Mouse (Mus musculus): ENCODE data around the gene Matn3. TPM values are rescaled to one million over a fixed set of nuclear protein-coding genes. Genes with fewer than 3 reads are reported as not detected.
"Not testable (repeated sequence)": the region's sequence is repeated elsewhere in the genome, so short reads cannot be mapped to it uniquely, and the experiment has no call there.

Gene Matn3
- total RNA-seq, 4 experiments from 2014 or later: 0.12 TPM; not detected in 3

- no peak for DNase-seq (ENCODE audit: low spot score in 2 of 2)
Observed at GRCm38 (mm10) chr12:8935349-8935748, 12.4 kb upstream of the Matn3 start.

GRCm38 (mm10) chr12:8936210-8936609 lies 11.5 kb upstream of the Matn3 start:
- DNase-seq (ENCODE audit: low spot score in 2 of 2): not testable (repeated sequence)

DNA sequence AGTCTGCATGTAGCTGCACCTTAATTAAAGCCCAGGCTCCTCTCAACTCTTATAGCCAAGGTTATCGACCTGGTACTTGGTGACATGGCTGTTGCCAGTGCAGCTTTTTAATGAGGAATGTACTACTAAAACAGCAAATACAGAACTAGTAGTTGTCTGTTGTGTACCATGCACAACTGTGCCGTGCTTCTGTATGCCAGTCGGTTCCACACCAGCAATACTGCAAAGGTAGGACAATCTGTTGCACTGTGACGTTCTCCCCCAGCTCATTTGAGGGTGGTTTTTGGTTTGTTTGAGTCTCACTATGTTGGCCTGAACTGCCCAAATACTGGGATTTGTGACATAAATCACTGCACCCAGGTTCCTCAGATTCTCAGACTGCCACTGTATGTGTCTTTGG lies 8.2 kb upstream of the Matn3 start:
- DNase-seq (ENCODE audit: low spot score in 2 of 2): no peak

DNA sequence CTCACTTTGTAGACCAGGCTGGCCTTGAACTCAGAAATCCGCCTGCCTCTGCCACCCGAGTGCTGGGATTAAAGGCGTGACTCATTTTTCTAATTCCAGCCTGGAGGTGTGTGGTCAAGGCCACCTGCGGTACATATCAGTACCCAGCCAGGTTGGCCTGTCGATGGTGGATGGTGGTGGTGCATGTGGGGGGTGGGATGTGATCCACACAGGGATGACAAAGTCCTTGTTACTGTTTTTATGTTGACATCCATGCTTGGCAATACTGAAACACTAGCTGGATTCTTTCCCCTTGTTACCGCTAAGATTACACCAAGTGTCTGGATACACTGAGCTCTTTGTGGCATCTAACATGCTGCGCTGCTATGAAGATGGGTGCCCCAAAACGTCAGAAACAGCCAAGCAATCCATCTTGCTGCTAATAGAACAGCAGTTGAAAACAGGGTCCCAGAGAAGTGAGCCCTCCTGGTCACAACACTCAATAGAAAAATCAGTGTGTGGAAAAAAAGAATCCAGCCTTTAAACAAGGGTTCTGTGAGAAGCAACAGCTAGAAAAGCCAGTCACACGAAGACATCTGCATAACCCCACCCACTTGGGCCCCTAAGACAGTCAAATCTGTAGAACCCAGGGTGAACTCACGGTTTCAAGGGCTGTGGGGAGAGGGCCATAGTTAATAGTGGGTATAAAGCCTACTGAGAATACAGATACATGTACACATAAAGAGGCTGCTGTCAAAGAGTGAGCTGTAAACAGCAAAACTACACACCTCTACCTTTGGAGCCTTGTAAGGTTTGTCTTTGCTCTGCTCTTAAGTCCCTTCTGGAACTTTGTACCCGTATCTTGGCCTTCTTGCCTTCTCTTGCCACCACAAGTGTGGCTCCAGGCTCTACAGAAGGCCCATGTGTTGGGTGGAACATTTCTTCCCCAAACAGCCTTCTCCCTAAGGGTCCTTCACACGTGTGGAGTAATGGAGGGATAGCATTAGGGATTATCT lies 7.4 kb upstream of the Matn3 start:
- DNase-seq (ENCODE audit: low spot score in 2 of 2): no peak

GRCm38 (mm10) chr12:8941131-8941615 lies 6.6 kb upstream of the Matn3 start:
- DNase-seq (ENCODE audit: low spot score in 2 of 2): no peak

- DNase-seq (ENCODE audit: low spot score in 2 of 2): no peak
Observed at GRCm38 (mm10) chr12:8941699-8942392, 5.9 kb upstream of the Matn3 start.

DNA sequence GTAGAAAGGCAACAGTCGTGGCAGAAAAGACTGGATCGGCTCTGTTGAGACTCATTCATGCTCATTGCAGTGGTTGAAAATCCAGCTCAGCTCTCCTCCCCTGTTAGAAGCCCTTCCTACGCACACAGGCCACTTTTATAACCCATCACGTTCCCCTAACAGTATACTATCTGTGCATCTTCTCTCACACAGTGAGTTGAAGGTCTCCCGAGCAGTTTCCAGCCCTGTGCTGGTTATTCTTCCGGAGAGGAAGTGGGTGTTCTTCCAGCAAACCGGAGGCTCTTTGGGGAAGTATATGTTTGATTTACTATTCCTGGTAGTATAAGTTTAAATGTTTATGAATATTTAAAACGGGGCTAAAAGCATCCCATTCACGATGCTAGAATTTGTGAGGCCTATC lies 566 bp upstream of the Matn3 start:
- DNase-seq (ENCODE audit: low spot score in 2 of 2): no peak

- DNase-seq (ENCODE audit: low spot score in 2 of 2): no peak
Observed at GRCm38 (mm10) chr12:8953136-8953535, 5.4 kb downstream of the Matn3 start.

DNA sequence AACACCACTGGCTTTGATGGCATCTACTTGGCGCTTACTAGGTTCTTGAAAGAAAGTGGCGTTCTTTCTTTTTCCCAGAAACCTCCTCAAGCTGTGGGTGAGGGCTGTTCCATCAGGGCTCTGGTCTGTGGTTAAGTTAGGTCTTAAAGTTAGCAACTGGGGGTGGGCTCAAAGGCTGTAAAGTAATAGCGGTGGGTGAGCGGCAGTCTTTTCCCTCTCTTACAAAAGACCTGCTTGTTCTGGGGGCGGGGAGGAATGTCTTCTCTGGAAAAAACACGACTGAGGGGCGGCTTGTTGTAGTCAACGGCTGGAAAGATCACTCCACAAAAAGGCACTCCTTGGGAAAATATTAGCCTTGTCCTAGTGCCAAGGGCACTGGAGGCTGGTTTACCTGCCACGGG lies 6.4 kb downstream of the Matn3 start:
- DNase-seq (ENCODE audit: low spot score in 2 of 2): no peak

DNA sequence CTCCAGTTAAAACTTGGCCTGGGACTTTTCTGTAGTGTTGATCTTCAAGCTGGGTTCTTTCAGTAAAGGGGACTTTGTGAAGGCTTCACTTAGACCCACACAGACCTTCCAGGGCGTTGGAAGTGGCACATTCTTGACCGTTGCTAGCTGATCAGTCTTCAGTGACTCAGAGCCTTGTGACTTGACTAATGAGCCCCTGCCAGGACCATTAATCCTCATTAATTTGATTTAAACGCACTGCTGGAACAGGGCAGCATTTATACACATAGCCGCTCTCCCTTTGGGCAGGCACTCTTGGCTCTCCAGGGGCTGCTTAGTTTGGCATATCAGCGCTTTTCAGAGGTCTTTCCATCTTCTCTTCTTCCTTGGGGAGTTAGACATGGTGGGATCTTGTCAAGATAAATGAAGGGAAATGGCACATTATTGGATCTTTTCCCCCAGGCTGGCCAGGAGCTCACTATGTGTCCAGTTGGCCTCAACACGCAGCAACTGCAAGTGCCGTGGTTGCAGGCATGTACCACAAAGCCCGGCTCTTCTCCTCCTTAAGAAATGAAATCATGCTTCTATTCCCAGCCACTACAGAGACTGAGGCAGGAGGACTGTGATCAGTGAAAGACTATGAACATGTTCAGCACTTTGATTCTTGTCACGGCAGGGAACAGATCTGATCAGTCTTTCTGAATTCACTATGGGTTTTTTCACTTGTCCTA lies 14.0 kb downstream of the Matn3 start:
- no peak for DNase-seq (ENCODE audit: low spot score in 2 of 2)

GRCm38 (mm10) chr12:8969828-8970227 lies 22.1 kb downstream of the Matn3 start:
- peak; percentile 73 to 82 for DNase-seq (ENCODE audit: low spot score in 2 of 2)

DNA sequence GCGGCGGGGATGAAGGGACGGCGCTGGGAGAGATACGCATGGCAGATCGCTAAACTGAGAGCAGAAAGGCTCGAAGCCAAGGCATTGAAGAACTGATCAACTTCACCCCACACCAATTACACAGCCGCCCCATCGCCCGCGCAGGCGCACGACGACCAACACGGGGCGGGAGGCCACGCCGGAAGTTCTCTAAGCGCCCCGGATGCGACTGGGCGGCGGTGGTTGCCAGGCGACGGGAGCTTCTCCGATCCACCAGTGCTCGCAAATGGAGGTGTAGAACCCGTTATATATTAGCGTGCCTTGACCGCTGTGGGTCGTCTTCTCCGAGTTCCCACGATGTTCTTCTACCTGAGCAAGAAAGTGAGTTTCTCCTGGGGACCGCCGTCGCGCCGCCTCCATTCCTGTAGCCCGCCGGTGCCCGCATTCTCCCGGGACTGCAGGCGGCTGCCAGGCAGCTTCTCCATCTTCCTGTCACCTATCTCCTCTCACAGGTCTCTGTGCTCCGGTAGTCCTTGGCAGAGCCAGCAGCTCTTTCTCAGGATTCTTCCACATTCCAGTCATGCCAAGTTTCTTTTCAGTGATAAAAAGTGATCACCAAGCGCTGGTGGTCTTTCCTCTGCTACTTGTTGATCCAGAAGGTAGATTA lies 26.2 kb downstream of the Matn3 start, which contains the start of gene Wdr35:
Gene Wdr35 (plus strand): TSS at position 73 of the 646 bp plus-strand sequence.
- peak; percentile 82 to 89 for DNase-seq (ENCODE audit: low spot score in 2 of 2)

- no peak for DNase-seq (ENCODE audit: low spot score in 2 of 2)
Observed at GRCm38 (mm10) chr12:8975076-8975475, 27.3 kb downstream of the Matn3 start.

- no peak for DNase-seq (ENCODE audit: low spot score in 2 of 2)
Observed at GRCm38 (mm10) chr12:8993231-8993630, 45.5 kb downstream of the Matn3 start.

DNA sequence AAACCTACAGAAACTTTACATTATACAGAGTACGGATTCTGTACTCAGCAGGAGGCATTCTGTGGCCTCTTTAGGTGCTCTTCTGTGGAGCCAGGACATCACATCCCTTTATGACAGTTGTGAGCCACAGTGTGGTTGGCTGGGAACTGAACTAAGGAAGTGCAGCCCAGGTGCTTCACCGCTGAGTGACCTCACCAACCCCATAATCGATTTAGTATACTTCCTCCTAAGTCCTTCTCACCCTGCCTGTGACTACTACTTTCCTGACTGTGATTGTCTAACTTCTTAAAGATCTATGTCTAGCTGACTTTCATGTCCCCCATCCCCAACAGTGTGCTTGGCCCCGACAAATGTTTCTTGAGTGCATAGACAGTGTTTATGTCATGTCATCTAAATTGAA lies 50.6 kb downstream of the Matn3 start:
- no peak for DNase-seq (ENCODE audit: low spot score in 2 of 2)

DNA sequence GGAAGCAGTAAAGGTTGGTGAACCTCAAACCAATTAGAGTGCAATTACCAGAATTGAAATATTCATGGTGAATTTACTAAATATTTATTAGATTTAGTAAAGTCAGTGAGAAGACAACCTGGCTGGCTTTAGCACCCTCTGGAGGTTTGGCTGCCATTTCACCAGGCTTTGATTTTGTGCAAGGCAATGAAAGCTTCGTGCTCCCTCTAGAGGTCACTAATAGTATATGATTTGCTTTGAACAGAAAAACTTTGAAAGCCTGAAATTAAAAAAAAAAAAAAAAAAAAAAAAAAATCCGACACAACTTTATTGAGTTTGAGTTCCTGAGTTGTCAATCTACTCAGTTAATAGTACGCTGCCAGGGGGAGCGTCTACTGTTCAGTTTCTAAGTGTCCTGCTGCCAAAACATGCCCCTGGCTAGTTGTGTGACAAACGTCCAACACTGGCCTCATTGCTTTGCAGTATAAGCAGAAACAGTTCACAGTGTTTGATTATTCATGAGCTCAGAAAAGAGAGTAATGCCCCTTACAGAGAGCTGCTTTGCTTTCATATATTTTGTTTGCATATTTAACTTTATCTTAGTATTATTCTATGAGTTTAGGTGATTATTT lies 54.4 kb downstream of the Matn3 start:
- DNase-seq (ENCODE audit: low spot score in 2 of 2): peak in 1 of 2 experiments; percentile 25

GRCm38 (mm10) chr12:9007146-9007545 lies 59.4 kb downstream of the Matn3 start:
- no peak for DNase-seq (ENCODE audit: low spot score in 2 of 2)

DNA sequence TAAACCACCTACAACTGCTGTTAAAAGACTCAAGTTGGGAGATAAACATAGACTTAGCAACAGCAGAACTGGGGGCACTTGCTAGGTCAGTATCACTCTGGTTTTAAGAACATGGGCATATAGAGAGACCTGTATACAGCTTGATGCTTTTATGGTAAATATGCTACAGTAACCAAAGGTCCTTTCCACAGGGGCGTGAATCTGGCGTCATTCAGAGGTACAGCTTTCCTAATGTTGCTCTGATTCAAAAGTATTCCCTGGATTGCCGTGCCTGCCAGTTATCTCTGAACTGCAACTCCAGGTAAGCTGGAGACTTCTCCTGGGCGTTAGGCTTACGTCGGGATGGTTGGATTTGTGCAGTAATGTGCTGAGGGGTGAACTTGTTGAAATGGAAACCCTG lies 60.1 kb downstream of the Matn3 start:
- DNase-seq (ENCODE audit: low spot score in 2 of 2): no peak

DNA sequence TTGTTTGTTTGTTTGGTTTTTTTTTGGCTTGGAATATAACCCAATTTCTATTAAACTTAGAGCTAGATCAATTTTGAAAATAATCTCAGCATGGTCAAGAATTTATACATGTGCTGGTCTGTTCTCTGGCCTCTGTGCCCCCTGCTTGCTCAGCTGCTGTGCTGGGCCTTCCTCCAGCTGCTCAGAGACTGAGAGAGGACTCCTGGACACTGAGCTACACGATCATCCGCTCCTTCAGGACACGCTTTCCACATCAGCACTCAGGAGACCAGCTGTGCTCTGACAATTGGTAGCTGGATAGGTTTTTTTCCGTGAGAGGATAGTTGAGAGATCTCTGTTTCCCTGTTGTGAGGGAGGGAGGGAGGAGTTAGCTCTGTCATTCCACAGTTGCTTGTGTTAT lies 62.6 kb downstream of the Matn3 start:
- DNase-seq (ENCODE audit: low spot score in 2 of 2): no peak

GRCm38 (mm10) chr12:9016376-9016775 lies 68.6 kb downstream of the Matn3 start:
- no peak for DNase-seq (ENCODE audit: low spot score in 2 of 2)

DNA sequence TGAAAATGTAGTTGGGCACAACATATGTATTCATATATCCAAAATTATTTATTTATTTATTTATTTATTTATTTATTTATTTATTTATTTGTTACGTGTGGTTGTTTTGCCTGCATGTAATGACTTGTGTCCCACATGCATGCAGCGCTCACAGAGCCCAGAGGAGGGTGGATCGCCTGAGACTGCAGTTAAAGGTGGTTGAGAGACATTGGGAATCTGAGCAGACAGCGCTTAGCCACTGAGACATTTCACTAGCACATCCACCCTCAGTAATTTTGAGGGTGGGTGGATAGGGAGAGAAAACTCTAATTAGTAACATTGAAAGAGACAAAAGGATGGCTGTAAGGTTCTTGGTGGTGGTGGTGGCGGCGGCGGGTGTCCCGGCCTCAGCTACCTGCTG lies 72.7 kb downstream of the Matn3 start:
- no peak for DNase-seq (ENCODE audit: low spot score in 2 of 2)

Data from gastrocnemius, adult 8-10 months (tissue).